Comparison of ENCODE assay signal across 19 mouse cellular contexts in genomic region chr1:170034961-170035360, GRCm38 (mm10).
DNase-seq lines count a peak whose midpoint lies in the region; ATAC-seq and TF ChIP-seq lines count a peak whose summit lies in the region.
"Had no signal": no experiment of that assay in that cellular context is flagged by ENCODE, and none has a peak within 500 bp of the region (broad histone marks: within the 10 kb centered on the region; RNA-seq: fewer than 3 reads in every experiment).

No protein-coding gene starts in this region.

- no peak overlapping the region for H3K27ac ChIP-seq in heart, adult 2 months
- H3K27ac ChIP-seq in lung, postnatal 0 days (ENCODE audit: low read length), result no peak overlapping the region
- H3K27ac ChIP-seq in forebrain, embryonic 10.5 days, result no peak overlapping the region
- no peak overlapping the region for H3K27ac ChIP-seq in kidney, embryonic 14.5 days (ENCODE audit: low read depth, low read length)
- H3K27ac ChIP-seq: embryonic facial prominence, embryonic 10.5 days; forebrain, embryonic 15.5 days; heart, embryonic 13.5 days; hindbrain, embryonic 12.5 days had no signal

- WGBS in heart, adult 2 months, result 83% methylated on average over 4 of the region's 4 CpGs
- WGBS in lung, postnatal 0 days, result 74% methylated on average over 4 of the region's 4 CpGs
- 92% methylated on average over 4 of the region's 4 CpGs for WGBS in forebrain, embryonic 10.5 days
- 94% methylated on average over 4 of the region's 4 CpGs for WGBS in kidney, embryonic 14.5 days

- no peak for TF ChIP-seq POLR2A in heart, adult 2 months (IDR thresholded peaks at IDR 0.05; ENCODE audit: insufficient read depth, low read depth, low read length)

- H3K4me3 ChIP-seq in heart, adult 2 months, result no peak overlapping the region
- no peak overlapping the region for H3K4me3 ChIP-seq in lung, postnatal 0 days (ENCODE audit: low read depth, low read length)
- H3K4me3 ChIP-seq in forebrain, embryonic 10.5 days, result no peak overlapping the region
- H3K4me3 ChIP-seq in kidney, embryonic 14.5 days (ENCODE audit: low read length), result no peak overlapping the region
- H3K4me3 ChIP-seq: embryonic facial prominence, embryonic 10.5 days; forebrain, embryonic 15.5 days; heart, embryonic 13.5 days; hindbrain, embryonic 12.5 days had no signal

- H3K4me1 ChIP-seq in heart, adult 2 months (ENCODE audit: control insufficient read depth, insufficient read depth, low read length), result no peaks in the 10 kb centered on the region
- H3K4me1 ChIP-seq in lung, postnatal 0 days (ENCODE audit: insufficient read depth, low read depth, low read length), result no peaks in the 10 kb centered on the region
- H3K4me1 ChIP-seq in forebrain, embryonic 10.5 days, result no peaks in the 10 kb centered on the region
- H3K4me1 ChIP-seq in kidney, embryonic 14.5 days (ENCODE audit: control insufficient read depth, insufficient read depth, low read length), result no peaks in the 10 kb centered on the region
- H3K4me1 ChIP-seq: embryonic facial prominence, embryonic 10.5 days; forebrain, embryonic 15.5 days; hindbrain, embryonic 12.5 days had no signal

- no peaks in the 10 kb centered on the region for H3K9me3 ChIP-seq in lung, postnatal 0 days (ENCODE audit: low read length)
- no peaks in the 10 kb centered on the region for H3K9me3 ChIP-seq in forebrain, embryonic 10.5 days
- H3K9me3 ChIP-seq in kidney, embryonic 14.5 days (ENCODE audit: control insufficient read depth, low read length), result no peaks in the 10 kb centered on the region
- H3K9me3 ChIP-seq: embryonic facial prominence, embryonic 10.5 days; forebrain, embryonic 15.5 days; heart, embryonic 13.5 days; hindbrain, embryonic 12.5 days had no signal

- H3K9ac ChIP-seq in heart, adult 2 months (ENCODE audit: low read depth, low read length), result no peak overlapping the region
- H3K9ac ChIP-seq in lung, postnatal 0 days (replicated peaks; ENCODE audit: low read depth), result no peak overlapping the region
- H3K9ac ChIP-seq in kidney, embryonic 14.5 days (ENCODE audit: low read depth, low read length), result no peak overlapping the region
- H3K9ac ChIP-seq: forebrain, embryonic 15.5 days; heart, embryonic 13.5 days; hindbrain, embryonic 12.5 days had no signal

- no peaks in the 10 kb centered on the region for H3K79me2 ChIP-seq in heart, adult 2 months (replicated peaks; ENCODE audit: control insufficient read depth, insufficient read depth, low read length)

- no peak for TF ChIP-seq CTCF in heart, adult 2 months (IDR thresholded peaks at IDR 0.05)
- TF ChIP-seq CTCF in lung, postnatal 0 days (IDR thresholded peaks at IDR 0.05), result no peak

- ATAC-seq in lung, postnatal 0 days, result no peak
- ATAC-seq in megakaryocyte, adult 5-6 weeks (ENCODE audit: poor library complexity, severe bottlenecking), result peak; percentile 36; the same call in 1 of the 2 replicates
- ATAC-seq in kidney, embryonic 14.5 days (ENCODE audit: low FRiP score, low TSS enrichment), result no peak
- ATAC-seq: forebrain, embryonic 15.5 days; hindbrain, embryonic 16.5 days; inflammation-experienced regulatory T-cells, adult 6 months had no signal

- intact Hi-C loops in heart, adult 2 months (cut with DNase I), result no loop called here

- H3K27me3 ChIP-seq in heart, adult 2 months (ENCODE audit: control insufficient read depth, insufficient read depth, low read length), result no peaks in the 10 kb centered on the region
- no peaks in the 10 kb centered on the region for H3K27me3 ChIP-seq in lung, postnatal 0 days (replicated peaks; ENCODE audit: insufficient read depth, low read length)
- H3K27me3 ChIP-seq in forebrain, embryonic 10.5 days (ENCODE audit: poor library complexity, severe bottlenecking), result no peaks in the 10 kb centered on the region
- no peaks in the 10 kb centered on the region for H3K27me3 ChIP-seq in kidney, embryonic 14.5 days (ENCODE audit: control insufficient read depth, insufficient read depth, low read length)
- H3K27me3 ChIP-seq: forebrain, embryonic 15.5 days; heart, embryonic 13.5 days; hindbrain, embryonic 12.5 days had no signal

- TF ChIP-seq EP300 in heart, adult 2 months (IDR thresholded peaks at IDR 0.05; ENCODE audit: insufficient read depth, low read depth, low read length), result no peak
- TF ChIP-seq EP300 in lung, postnatal 0 days (IDR thresholded peaks at IDR 0.05), result no peak

- H3K4me2 ChIP-seq in lung, postnatal 0 days (replicated peaks; ENCODE audit: low read depth, low read length), result no peak overlapping the region
- H3K4me2 ChIP-seq in kidney, embryonic 14.5 days (replicated peaks; ENCODE audit: low read depth, low read length), result no peak overlapping the region
- H3K4me2 ChIP-seq: forebrain, embryonic 15.5 days; heart, embryonic 13.5 days; hindbrain, embryonic 12.5 days had no signal

- DNase-seq in heart, adult 11 months, result peak; percentile 85
- no peak for DNase-seq in heart, adult 2 months
- DNase-seq in lung, postnatal 0 days (ENCODE audit: low spot score), result peak; percentile 19
- DNase-seq in lung, adult 18-20 months, result no peak
- no peak for DNase-seq in forebrain, embryonic 10.5 days (ENCODE audit: extremely low spot score, low spot score)
- DNase-seq: adrenal gland, postnatal 14 days; cerebellum, adult 18-20 months; cerebellum, adult 9-11 months; cerebellum, postnatal 36 days; gastrocnemius, postnatal 36 days; heart, postnatal 36 days had no signal

- no peaks in the 10 kb centered on the region for H3K36me3 ChIP-seq in heart, adult 2 months (ENCODE audit: control insufficient read depth, insufficient read depth, low read length)
- no peaks in the 10 kb centered on the region for H3K36me3 ChIP-seq in lung, postnatal 0 days (ENCODE audit: insufficient read depth, low read length)
- H3K36me3 ChIP-seq in forebrain, embryonic 10.5 days (replicated peaks), result no peaks in the 10 kb centered on the region
- no peaks in the 10 kb centered on the region for H3K36me3 ChIP-seq in kidney, embryonic 14.5 days (ENCODE audit: control insufficient read depth, insufficient read depth, low read length)
- H3K36me3 ChIP-seq: forebrain, embryonic 15.5 days; heart, embryonic 13.5 days; hindbrain, embryonic 12.5 days had no signal

Comparison
In these comparisons a context has a peak if more than half of its experiments do, and no peak if none do; other contexts are left out.
1. DNase-seq: peak in heart, adult 11 months (single experiment) and lung, postnatal 0 days (single experiment); none in heart, adult 2 months (0 of 2), lung, adult 18-20 months (0 of 2) and forebrain, embryonic 10.5 days (single experiment).